Mouse (Mus musculus) thymus, postnatal 10 days (tissue): ENCODE results near the gene Hoxd13.
A peak's percentile ranks its signal among the peaks of the same experiment; 100 is the strongest.

ENCODE experiments used
- DNase-seq, 2 experiments: peaks; one replicate each; pipeline ENCODE4 v3.0.0; 2021; ENCODE audit warnings: low spot score in 2 of 2

Hoxd13 gene

GRCm38 (mm10) chr2:74667842-74668357, at the start of gene Hoxd13:
Gene Hoxd13, plus strand, starts transcription at chr2:74668310.
- DNase-seq: no peak

DNA sequence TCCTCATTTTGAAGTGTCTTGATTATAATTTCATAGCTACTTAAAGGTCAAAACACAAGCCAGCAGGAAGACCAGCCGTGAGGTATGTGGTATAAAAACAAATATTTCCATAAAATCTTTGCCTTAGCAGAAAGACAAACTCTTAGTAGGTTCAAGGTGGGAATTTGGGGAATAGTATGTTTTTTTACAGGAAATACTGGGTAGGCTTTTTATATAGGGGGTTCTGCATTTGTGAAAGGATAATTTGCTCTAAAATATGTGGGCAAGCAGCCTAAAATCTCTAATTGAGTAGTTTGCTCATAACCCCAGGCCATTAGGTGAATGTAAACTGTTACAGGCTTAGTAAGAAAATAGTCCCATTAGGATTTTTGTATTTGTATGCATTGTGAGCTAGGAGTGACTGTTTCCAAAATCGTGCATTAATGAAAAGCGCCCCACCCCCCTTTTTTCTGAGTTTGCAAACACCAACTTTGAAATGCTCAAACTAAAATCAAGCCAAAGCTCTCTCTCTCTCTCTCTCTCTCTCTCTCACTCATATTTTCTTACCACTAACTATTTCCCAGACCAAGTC, 48.3 kb upstream of the Hoxd13 start:
- DNase-seq: no peak

- no peak for DNase-seq
Observed at GRCm38 (mm10) chr2:74620368-74620767, 47.7 kb upstream of the Hoxd13 start.

GRCm38 (mm10) chr2:74635412-74635811, 32.7 kb upstream of the Hoxd13 start:
- no peak for DNase-seq

DNA sequence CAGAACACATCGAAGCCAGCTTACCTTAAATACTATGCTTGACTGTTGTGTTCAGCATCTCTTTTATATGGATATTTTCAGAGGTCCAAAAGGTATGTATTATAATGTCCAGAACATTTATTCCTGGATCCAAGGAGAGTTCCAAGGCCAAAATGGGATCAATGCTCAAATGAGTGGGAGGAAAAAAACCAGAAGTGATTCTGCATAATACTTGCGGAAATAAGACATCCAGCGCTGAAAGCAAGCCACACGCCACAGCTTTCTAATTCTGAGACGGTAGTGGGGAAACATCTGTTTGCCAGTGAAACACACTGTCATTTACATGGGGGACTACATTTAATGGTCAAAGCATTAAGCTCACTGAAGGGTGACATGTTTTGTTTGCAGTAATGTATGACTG, 25.7 kb upstream of the Hoxd13 start:
- no peak for DNase-seq

DNA sequence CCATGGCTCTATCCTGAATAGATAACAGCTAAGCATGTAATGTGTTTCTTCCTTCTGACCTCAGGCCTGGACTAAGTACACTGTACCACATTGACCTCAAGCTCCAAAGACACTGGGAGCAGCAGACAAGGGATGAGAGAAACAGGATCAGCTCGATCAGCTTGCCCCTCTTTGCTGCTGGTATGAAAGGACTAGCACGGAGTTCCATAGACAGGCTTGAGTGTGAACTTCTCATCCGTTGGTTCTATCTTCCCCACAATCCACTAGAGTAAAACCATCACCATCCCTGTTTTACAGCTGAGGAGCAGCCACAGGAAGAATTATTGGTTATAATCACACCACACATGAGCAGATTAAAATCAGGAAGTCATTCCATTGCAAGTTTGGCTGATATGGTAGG, 22.5 kb upstream of the Hoxd13 start:
- no peak for DNase-seq

GRCm38 (mm10) chr2:74647082-74647864, 20.8 kb upstream of the Hoxd13 start:
- no peak for DNase-seq

DNA sequence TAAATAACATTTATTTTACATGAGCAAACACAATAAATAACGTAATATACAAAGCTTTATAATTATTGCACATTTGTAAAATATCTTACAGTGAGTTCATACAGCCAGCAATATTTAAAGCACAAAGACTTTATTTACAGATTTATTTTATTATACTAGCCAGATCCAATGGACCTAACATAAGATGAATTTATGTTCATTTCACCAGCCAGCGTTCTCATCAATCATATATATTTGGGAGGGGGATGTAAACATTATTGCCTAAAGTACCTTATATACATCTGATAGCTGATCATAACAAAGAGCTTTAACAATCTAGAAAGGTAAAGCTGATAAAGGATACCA, 15.1 kb upstream of the Hoxd13 start:
- DNase-seq: no peak

GRCm38 (mm10) chr2:74653781-74654535, 14.2 kb upstream of the Hoxd13 start:
- no peak for DNase-seq

DNA sequence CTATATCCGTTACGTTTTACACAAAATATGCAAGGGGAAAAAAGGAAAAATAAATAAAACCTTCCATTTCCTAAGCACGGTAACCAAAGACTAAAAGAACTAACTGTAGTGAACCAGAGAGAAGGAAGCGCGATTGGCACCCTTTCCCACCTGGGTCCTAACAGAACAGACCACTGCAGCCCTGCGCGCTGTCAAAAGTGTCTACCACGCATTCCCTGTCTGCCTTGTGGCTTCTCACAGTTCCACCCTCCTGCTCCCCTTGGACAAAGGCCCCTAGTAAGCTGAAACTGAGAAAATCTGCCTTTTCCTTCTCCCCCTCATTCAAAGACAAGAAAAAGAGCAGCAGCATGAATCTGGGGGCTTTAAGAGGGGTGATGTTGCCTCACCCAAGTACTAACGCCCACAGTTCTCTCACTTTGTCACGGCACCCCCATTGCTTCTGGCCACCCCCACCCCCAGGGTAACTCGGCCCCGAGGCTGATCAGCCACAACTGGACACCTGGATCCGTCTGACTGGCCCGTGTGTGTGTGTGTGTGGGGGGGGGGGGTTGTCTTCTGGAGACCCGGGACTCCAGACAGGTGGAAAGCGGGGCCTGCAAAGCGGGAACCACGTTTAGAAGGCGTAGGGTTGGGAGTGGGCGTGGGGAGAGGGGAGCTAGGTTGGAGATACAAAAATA, 13.2 kb upstream of the Hoxd13 start:
- DNase-seq: no peak

DNA sequence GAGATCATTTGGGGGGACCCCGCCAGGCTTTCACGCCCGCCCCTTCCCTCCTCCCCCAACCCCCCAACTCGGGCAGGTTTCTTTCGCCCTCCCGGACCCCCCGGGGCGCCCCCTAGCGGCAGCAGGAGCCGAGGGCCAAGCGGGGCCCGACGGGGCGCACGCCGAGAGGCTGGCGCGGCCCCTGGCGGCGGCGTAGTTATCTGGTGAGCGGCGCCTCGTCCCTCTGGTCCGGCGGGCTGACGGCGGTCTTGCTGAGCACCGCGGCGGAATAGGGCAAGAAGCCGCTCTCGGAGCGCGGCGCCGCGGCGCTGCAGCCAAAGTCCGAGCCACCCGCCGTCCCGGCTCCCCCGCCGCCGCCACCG, 12.7 kb upstream of the Hoxd13 start:
- DNase-seq: peak in 1 of 2 experiments; percentile 37

- DNase-seq: no peak
Observed at GRCm38 (mm10) chr2:74655821-74656631, 12.1 kb upstream of the Hoxd13 start.

DNA sequence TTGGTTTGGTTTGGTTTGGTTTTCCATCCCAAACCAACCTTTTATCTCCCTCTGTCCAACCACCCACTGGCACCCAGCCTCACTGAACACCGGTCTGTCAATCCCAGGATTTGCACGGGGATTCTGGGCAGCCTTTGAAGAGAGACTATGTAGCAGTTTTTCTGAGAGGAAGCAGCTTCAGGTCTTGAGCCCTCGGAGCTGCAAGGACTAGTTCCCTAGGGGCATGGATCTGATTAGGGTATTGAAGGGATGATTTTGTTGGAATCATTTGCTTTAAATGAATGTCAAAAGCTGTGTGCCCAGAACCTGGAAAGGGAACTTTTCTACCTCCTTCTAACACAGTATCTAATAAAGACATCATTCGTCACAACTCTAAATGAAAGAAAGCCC, 11.5 kb upstream of the Hoxd13 start:
- DNase-seq: no peak

DNA sequence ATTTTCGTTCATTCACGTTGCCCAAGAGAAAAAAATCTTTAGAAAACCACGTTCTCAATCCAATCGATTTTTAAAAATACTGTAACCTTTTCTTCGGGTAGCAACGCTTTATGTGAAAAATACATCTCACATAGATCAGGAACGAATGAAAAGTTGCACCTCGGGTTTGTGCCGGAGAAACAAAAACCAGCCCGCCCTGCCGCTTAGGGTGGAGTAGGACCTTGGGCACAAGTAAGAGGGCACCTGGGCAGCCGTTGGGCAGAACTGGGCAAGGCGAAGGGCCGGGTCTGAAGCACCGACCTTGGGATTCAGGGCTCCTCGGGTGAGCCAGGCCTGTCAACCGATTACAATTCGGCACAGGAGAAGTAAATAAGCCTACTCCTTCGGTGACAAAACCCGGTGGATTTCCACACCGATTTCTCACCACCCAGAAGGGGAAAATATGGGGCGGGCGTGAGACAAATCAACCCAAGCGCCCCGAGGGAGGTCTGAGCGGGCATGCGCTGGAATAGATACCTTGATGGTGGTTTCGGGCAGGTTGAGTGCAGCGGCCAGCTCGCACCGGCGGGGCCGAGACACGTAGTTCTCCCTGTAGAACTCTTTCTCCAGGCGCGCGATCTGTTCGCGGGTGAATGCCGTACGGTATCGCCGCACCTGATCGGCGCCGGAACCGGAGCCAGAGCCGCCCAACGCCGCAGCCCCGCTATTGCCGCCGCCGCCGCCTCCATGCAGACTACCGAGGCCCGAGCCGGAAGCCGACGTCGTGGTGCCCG, 10.7 kb upstream of the Hoxd13 start:
- DNase-seq: no peak

- no peak for DNase-seq
Observed at GRCm38 (mm10) chr2:74658024-74658666, 10.0 kb upstream of the Hoxd13 start.

DNA sequence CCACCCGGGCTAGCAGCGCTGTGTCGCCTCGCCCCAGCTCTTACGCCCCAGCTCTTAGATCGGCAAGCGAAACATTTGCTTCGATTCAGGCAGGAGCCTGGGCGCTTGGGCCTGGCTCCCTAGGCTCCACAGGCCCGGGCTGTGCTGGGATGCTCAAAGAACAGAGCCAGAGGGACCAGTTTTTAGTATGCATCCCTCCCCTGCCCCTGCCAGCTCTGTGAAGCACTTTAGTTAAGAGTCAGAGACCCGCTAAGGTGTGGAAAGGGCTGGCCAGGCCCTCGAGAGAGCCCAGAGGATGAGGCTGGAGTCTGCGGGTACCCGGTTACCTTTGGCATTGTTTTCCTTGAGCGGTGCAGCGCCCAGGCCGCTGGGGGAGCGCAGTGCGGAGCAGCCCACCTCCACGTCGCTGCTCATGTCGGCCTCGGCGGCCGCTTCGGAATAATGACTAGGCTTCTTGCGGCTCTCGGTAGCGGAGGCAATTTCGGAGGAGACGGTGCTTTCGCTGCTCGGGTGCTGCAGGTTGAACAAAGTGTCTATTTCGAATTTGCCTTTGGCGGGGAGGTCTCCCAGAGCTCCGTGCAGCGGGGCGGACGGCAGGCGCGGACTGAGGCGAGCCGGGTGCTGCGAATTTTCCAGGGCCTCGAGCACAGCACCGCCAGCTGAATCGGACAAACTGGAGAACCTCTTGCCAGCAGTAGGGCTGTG, 9.3 kb upstream of the Hoxd13 start:
- DNase-seq: no peak

DNA sequence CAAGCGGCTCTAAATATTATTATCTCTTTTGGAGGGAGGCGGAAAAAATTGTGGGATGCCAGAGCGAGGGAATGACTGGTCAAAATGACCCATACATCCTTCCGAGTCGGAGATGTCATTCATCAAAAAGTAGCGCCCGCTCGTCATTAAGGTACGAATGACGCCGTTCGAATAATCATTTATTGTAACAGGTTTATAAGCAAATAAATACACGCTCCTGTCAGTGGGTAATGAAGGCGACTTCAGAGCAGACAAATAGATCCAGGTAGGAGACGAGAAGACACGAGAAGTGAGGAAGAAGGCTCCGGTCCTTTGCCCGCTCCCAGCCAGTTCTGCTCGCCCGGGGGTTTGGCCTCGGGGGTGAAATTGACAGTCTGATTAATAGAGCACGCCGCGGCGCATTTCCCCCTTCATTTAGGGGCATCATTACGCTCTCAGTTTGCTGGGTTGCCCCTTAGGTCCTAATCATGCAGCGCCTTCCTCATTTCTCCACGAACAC, 8.6 kb upstream of the Hoxd13 start, which contains the start of gene Evx2:
Evx2 (minus strand) TSS at position 51 of the 499 bp plus-strand sequence.
- DNase-seq: no peak

DNA sequence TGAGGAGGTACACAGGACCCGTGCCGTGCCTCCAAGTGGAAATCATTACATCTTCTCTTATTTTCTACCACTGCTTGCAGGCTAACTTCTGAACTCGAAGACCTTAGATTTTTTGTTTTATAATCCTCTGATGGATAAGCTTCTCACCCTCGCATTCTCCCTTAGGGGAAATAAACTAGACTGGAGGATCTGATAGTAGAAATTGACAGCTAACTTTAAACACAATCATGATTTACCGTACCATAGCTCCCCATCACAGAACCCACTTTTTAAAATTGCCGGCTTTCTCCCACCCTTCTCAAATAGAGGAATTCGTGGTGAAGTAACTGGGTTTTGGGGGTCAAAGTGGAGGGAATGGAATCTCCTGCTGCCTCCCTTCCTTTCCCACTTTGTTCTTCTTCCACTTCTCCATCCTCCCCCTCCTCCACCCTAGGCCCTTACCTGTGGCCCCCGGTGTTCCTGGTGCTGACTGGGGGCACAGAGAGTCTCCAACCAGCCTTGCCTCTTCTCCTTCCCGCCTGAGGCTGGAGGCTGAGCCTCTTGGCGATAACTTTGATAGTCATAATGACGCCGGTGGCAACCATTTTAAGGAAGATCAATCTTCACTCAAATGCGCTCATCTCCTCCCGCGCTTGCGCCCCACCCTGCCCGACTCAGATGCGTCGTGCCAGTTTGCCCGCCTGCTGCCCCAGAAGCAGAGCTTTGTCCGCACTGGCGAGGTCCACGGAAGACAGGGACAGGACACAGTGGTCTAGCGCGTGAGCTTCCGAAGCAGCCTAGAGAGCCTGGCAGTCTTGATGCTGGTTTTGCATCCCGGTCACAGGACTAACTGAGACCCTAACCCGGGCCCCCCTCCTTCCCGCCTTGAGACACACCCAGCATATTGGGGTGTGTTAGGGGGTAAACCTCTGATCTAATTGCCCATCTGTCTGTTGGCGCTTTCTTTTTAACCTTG, 7.4 kb upstream of the Hoxd13 start:
- no peak for DNase-seq
